Mouse (Mus musculus) stomach, adult 2 months (tissue): Measurements from ENCODE around the gene Hsd17b3. TPM values are rescaled to one million over a fixed set of nuclear protein-coding genes. Genes with fewer than 3 reads are reported as not detected.

Experiments used
- polyA plus RNA-seq: library from polyadenylated mRNA; depleted of rRNA; stranded (reverse); fragments of >200 nt; gene quantifications from 2 replicates; pipeline ENCODE4 v1.2.3, GENCODE M21; 2012; rRNA removed

Hsd17b3 gene
- polyA plus RNA-seq = 0.17 TPM in 1 of 2 replicates, not detected in the other

GRCm38 (mm10) chr13:64089130-64089529, at the start of gene Hsd17b3:
Hsd17b3 (minus strand) TSS chr13:64089230.

GRCm38 (mm10) chr13:64128858-64129615, 40.0 kb upstream of the Hsd17b3 start, which contains the start of gene Slc35d2:
Slc35d2 (minus strand) TSS chr13:64129368.

Other genes with a start within 250 kb of the Hsd17b3 start
- 5.6 and 7.7 TPM in 2 replicates for gene Slc35d2, start 40.1 kb upstream of the Hsd17b3 start, polyA plus RNA-seq
- gene Zfp367, start 64.0 kb upstream of the Hsd17b3 start, polyA plus RNA-seq = 0.80 and 2.3 TPM in 2 replicates
- gene Habp4, start 72.6 kb upstream of the Hsd17b3 start, polyA plus RNA-seq = 5.2 and 8.6 TPM in 2 replicates
- gene Cdc14b, start 186.1 kb upstream of the Hsd17b3 start, polyA plus RNA-seq = 0.51 and 1.7 TPM in 2 replicates
- 2.3 and 2.5 TPM in 2 replicates for gene Aaed1, start 223.5 kb upstream of the Hsd17b3 start, polyA plus RNA-seq